Mouse (Mus musculus): Measurements from ENCODE around the gene Klra6. TPM values are rescaled to one million over a fixed set of nuclear protein-coding genes. Genes with fewer than 3 reads are reported as not detected.
"Not testable (repeated sequence)": the region's sequence is repeated elsewhere in the genome, so short reads cannot be mapped to it uniquely, and the experiment has no call there.

Gene Klra6
- not detected in 2 replicates for polyA plus RNA-seq (2012; rRNA removed)

DNA sequence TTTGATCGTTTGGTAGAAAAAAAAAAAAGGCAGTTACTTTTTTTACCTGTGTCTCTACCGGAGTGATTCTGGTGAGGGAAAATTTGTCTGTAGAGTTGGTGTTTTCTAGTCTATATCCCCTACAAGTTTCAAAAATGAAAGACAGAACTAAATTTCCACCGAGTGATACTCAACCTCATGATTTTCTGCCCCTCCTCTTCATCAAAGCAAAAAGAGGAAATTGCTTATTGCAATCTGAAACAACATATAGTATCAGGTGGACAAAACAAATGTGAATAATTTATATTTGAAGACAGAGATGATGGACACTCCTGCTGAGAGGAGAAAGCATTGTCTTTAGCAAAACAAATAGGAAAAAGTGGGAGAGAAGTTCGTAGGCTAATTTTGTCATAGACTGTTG is at the start of gene Klra6:
TSS of gene Klra6 (minus strand) at position 101 of the 400 bp plus-strand sequence.
- Histone ChIP-seq H3K36me3 (ENCODE audit: control insufficient read depth, insufficient read depth, low read length) (no peaks in the 10 kb centered on the region), H3K4me1 (ENCODE audit: control insufficient read depth, insufficient read depth, insufficient read length) (peaks cover 7% of the 10 kb centered on the region), H3K4me3 (ENCODE audit: extremely low read depth, insufficient read depth, insufficient read length) (no peak within 1 kb of the TSS), H3K27me3 (ENCODE audit: control insufficient read depth, insufficient read depth, low read length) (no peaks in the 10 kb centered on the region), H3K27ac (ENCODE audit: insufficient read depth, low read length) (no peak within 1 kb of the TSS)
- TF ChIP-seq CTCF (IDR thresholded peaks at IDR 0.05; ENCODE audit: extremely low read depth, insufficient read depth, insufficient read length, insufficient replicate concordance) = no peak
- TF ChIP-seq POLR2A (IDR thresholded peaks at IDR 0.05; ENCODE audit: low read depth, low read length) = no peak
- 58% methylated on average over 4 of the region's 4 CpGs for WGBS
- no peak for DNase-seq (ENCODE audit: low read depth in 1 of 2, low spot score in 2 of 2)

DNA sequence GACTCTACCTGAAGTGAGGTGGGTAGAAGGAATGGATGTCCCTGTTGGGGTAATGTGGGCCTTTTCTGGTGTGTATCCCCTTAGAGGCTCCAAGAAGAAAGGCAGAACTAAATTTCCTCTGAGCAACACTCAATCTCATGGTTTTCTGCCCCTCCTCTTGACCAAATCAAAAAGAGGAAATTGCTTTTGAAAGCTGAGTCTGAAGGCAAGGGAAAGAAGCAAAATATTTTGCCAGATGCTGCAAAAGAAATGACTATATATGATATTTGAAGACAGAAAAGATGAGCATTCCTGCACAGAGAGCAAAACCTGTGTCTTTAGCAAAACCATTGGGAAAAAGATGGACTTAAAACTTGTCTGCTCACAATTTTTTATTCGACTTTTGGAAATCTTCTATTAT is 40.4 kb upstream of the Klra6 start, which contains the start of gene Klra4:
TSS of gene Klra4 (minus strand) at position 101 of the 400 bp plus-strand sequence.
- DNase-seq (ENCODE audit: low read depth in 1 of 2, low spot score in 2 of 2); H3K4me3 ChIP-seq (ENCODE audit: extremely low read depth, insufficient read depth, insufficient read length); H3K4me1 ChIP-seq (ENCODE audit: control insufficient read depth, insufficient read depth, insufficient read length); H3K27ac ChIP-seq (ENCODE audit: insufficient read depth, low read length); H3K36me3 ChIP-seq (ENCODE audit: control insufficient read depth, insufficient read depth, low read length); H3K27me3 ChIP-seq (ENCODE audit: control insufficient read depth, insufficient read depth, low read length): not testable (repeated sequence)
- 65% methylated on average over 1 of the region's 1 CpGs for WGBS

DNA sequence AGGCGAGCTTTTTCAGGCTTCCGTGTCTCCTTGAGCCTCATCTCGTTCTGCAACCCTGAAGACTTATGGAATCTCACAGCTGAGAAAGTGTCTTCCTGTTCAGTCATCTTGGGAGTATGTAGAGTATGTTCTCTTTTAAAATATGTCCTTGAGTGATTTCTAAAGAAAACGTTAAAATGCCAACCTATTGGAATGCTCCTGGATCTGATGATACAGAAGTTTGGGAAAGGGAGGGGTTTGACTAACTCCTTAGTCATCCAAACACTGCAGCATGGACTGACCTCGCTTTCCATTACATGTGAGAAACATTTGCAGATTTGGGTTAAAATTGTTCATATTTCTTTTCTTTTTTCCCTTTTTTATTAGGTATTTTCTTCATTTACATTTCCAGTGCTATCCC is 38.4 kb upstream of the Klra6 start:
- Histone ChIP-seq H3K4me1 (ENCODE audit: control insufficient read depth, insufficient read depth, insufficient read length) (no peaks in the 10 kb centered on the region), H3K27ac (ENCODE audit: insufficient read depth, low read length) (no peak overlapping the region), H3K27me3 (ENCODE audit: control insufficient read depth, insufficient read depth, low read length) (no peaks in the 10 kb centered on the region), H3K4me3 (ENCODE audit: extremely low read depth, insufficient read depth, insufficient read length) (no peak overlapping the region), H3K36me3 (ENCODE audit: control insufficient read depth, insufficient read depth, low read length) (no peaks in the 10 kb centered on the region)
- no peak for DNase-seq (ENCODE audit: low read depth in 1 of 2, low spot score in 2 of 2)
- 85% methylated on average over 5 of the region's 5 CpGs for WGBS
- TF ChIP-seq POLR2A (IDR thresholded peaks at IDR 0.05; ENCODE audit: low read depth, low read length) (no peak), CTCF (IDR thresholded peaks at IDR 0.05; ENCODE audit: extremely low read depth, insufficient read depth, insufficient read length, insufficient replicate concordance) (no peak)

DNA sequence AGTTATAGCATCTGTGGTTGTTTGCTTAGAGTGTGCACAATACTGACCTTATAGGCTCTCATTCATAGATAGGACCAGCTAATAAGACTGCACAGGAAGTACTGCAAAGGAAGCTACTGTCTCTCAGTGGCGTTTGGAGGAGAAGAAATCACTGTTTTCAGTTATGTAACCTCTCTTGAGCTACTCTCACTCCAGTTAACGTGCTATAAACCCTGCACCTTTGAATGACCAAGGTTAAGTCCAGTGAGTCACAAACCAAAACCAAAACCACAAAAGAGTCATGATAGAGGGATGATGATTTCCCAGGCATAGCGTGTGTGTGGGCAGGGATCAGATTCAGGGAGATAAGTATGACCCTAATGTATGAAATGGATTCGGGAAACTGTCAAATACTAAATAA is 8.4 kb upstream of the Klra6 start:
- H3K27me3 ChIP-seq (ENCODE audit: control insufficient read depth, insufficient read depth, low read length); H3K27ac ChIP-seq (ENCODE audit: insufficient read depth, low read length); H3K36me3 ChIP-seq (ENCODE audit: control insufficient read depth, insufficient read depth, low read length); H3K4me3 ChIP-seq (ENCODE audit: extremely low read depth, insufficient read depth, insufficient read length); H3K4me1 ChIP-seq (ENCODE audit: control insufficient read depth, insufficient read depth, insufficient read length); DNase-seq (ENCODE audit: low read depth in 1 of 2, low spot score in 2 of 2): not testable (repeated sequence)
- 51% methylated on average over 4 of the region's 4 CpGs for WGBS

DNA sequence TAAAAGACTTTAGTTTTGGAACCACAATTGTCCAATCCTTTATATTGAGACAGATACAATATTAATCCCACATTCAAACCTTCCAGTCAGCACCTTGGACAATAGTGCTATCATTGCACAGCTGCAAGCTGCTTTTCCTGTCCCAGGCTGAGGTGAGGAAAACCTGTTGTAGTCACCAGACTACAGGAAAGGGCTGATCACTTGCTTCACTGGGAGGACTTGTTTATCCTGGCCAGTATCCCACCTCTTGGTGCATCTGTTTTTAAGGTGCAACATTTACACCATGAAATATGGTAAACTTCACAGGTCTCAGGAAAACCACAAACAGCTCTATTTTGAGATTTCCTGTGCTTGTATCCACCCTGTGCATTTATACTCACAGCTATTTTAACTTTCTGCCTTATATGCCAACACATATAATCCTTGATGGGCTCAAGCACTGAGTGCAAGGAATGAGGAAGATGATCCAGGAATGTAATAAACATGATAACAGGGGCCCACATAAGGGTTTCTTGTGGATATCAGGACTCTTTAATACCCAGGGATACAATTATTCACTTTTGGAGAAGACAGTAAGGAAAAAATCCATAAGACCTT is 4.8 kb upstream of the Klra6 start:
- not testable (repeated sequence) for H3K27ac ChIP-seq (ENCODE audit: insufficient read depth, low read length); H3K27me3 ChIP-seq (ENCODE audit: control insufficient read depth, insufficient read depth, low read length); H3K4me1 ChIP-seq (ENCODE audit: control insufficient read depth, insufficient read depth, insufficient read length); DNase-seq (ENCODE audit: low read depth in 1 of 2, low spot score in 2 of 2); H3K36me3 ChIP-seq (ENCODE audit: control insufficient read depth, insufficient read depth, low read length); H3K4me3 ChIP-seq (ENCODE audit: extremely low read depth, insufficient read depth, insufficient read length)

Other genes with a start within 250 kb of the Klra6 start
- gene Gm156, start 242.7 kb downstream of the Klra6 start, polyA plus RNA-seq (2012; rRNA removed) = not detected in 2 replicates
- not detected in 2 replicates for gene Gm17631, start 164.3 kb downstream of the Klra6 start, polyA plus RNA-seq (2012; rRNA removed)
- gene Klra17, start 150.3 kb downstream of the Klra6 start, polyA plus RNA-seq (2012; rRNA removed) = 0.26 and 0.52 TPM in 2 replicates
- not detected in 2 replicates for gene Klra5, start 109.3 kb downstream of the Klra6 start, polyA plus RNA-seq (2012; rRNA removed)
- 0.34 and 0.39 TPM in 2 replicates for gene Klra4, start 40.3 kb upstream of the Klra6 start, polyA plus RNA-seq (2012; rRNA removed)
- gene Klra8, start 102.9 kb upstream of the Klra6 start, polyA plus RNA-seq (2012; rRNA removed) = 0.26 and 0.47 TPM in 2 replicates
- gene Klra9, start 166.2 kb upstream of the Klra6 start, polyA plus RNA-seq (2012; rRNA removed) = 0.23 and 0.33 TPM in 2 replicates
- gene Klra7, start 206.4 kb upstream of the Klra6 start, polyA plus RNA-seq (2012; rRNA removed) = 0.47 and 0.52 TPM in 2 replicates